Mouse (Mus musculus): ENCODE measurements at regions not wholly inside any gene's neighbourhood (a gene's known extent, or its start where the extent isn't known, plus 50 kb on each side); places are given as distances from the start of the nearest gene placed in this dataset.
A peak's percentile ranks its signal among the peaks of the same experiment; 100 is the strongest.

DNA sequence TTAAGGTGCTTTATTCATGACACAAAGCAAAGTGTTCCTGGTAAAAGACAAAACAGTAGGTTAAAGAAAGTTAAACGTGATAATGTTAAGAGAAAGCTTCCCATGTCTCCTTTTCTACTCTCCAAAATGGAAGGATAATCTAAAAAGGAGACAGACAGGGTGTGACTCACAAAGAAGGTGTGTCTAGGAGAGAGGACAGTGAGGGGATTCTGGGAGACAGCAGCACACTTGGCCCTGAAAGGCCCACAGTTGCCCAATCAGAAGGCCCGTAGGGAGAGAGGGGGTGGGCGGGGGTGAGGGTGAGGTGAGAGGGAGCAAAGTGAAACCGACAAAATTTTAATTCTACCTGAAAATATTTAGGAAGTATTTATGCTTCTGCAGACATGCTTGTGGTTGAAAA lies 85.8 kb upstream of the Gadd45a start:
- no peak for DNase-seq
- intact Hi-C loops (cut with DNase I), result no loop called here

DNA sequence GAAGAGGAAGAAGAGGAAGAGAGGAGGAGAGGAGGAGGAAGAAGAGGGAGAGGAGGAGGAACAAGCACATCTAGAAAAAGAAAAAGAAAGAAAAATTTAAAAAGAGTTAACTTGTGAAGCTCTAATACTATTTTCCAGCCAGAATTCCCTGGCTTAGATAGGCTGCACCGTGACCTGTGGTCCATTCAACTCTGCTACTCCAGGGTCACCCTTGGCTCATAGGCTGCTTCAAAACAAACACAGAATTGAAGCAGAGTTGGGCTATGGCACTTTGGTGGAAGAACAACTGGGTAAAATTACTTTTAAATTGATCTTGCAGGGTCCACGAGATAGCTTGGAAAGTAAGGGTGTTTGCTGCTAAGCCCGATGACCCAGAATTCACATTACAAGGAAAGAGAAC lies 79.0 kb upstream of the Gadd45a start:
- DNase-seq, result no peak
- intact Hi-C loops (cut with DNase I), result no loop called here

DNA sequence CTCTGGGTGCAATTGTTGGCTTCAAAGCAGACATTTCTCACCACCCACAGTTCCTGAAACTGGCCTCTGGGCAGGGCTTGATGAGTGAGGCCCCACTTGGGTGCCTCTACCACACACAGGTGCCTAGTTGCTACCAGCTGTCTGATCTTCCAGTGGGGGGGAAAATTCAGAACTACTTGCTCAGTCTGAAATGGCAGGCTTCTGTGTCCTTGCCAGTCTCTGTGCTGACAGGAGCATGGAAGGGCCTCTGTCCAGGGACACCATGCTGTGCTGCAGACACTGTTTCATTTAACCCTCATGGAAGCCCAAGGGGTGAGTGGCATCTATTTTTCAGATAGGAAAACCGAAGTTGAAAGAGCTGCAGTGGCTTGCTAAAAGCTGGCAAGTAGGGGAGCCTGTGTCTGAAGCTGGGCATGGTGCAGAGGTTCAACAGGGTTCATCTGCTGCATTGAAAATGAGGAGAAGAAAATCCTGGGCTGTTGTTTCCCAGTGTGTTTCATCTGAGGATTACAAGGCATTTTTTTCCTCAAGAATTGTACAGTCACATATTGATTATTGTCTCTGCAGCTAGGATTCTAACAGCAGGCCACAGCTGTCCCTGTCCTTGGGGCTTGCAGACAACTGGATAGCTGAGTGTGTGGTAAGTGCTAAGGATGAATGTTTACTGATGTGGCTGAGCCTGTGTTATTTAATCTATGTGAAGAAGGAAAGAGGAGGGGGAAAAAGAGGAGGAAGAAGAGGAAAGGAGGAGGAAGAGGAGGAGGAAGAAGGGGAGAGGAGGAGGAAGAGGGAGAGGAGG lies 78.4 kb upstream of the Gadd45a start:
- DNase-seq, result peak; percentile 29
- intact Hi-C loops (cut with DNase I), result no loop called here

DNA sequence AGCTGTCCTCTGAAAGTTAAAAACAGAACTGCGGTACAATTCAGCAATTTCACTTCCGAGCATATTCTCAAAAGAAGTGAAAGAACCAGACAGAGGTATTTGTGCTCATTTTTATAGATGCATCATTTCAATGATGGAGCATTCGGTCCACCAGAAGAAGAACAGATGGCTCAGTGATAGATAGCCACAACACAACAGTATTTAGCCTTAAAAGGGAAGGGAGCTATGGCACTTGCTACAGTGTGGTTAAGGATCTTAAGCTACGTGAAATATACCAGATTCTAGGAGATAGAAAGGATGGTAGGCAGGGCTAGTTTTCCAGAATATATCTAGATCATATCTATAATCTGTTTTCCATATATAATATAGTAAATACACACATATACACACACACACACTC lies 77.5 kb upstream of the Gadd45a start:
- intact Hi-C loops (cut with DNase I), result no loop called here
- DNase-seq, result no peak

DNA sequence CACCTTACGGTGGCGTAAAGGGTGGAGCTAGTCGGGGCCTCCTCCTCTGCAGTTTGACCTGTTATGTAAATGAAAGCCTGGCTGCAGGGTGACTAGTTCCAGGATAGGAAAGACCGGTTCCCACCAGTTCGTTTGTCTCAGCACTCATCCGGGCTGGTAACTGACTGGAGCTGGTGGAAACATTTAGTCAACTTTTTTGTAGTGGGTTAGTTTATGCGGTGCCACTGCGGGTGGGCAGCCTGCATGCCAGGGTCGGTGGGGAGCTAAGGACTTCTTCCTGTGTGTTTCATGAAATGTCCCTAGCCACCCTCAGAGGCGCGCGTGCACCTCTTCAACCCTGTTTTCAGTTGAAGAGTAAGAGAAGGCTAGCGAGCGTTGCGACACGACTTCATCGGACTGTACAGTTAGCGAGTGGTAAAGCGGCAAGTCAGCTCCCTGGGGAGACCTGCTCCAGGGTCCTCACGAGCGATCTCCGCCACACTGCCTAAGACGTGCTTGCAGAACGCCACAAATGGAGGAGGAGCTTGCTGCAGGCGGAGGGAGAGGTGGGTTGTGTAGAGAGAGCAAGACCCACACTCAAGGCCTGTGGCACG lies 76.5 kb upstream of the Gadd45a start:
- DNase-seq, result no peak
- intact Hi-C loops (cut with DNase I), result no loop called here

DNA sequence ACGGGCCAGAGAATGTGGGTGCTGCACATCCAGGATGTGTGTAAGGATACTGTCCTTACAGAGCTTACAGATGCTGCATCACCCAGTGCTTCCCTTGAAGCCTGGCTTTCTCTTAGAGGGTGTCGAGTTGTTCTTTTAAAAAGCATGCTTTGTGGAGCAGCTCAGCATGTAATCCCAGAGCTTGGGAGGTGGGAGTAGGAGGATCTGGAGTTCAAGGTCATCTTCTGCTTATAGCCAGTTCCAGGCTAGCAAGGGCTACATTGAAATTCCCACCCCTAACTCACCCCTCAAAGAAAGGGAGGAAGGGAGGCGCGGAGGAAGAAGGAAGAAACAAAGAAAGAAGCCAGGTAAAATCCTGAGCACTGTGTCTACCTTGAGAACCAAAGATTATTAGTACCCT lies 76.0 kb upstream of the Gadd45a start:
- intact Hi-C loops (cut with DNase I), result no loop called here
- DNase-seq, result no peak

DNA sequence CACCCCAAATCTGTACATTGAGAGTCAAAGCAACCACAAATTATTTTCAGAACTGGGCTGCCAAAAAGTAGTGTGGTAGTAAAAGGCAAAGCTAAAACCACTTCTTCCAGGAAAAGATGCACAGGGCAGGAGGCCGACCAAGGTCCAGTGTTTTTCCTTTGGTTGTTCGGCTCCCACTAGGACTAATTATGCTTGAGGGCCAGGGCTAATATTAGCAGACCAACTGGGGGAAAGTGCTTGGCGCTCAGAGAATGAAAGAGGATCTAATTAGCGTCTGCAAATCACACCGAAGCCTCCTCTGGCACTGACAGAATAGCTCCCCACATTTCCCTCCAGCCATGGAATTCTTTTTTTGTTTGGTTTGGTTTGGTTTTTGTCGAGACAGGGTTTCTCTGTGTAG lies 75.1 kb upstream of the Gadd45a start:
- DNase-seq, result no peak
- intact Hi-C loops (cut with DNase I), result no loop called here

DNA sequence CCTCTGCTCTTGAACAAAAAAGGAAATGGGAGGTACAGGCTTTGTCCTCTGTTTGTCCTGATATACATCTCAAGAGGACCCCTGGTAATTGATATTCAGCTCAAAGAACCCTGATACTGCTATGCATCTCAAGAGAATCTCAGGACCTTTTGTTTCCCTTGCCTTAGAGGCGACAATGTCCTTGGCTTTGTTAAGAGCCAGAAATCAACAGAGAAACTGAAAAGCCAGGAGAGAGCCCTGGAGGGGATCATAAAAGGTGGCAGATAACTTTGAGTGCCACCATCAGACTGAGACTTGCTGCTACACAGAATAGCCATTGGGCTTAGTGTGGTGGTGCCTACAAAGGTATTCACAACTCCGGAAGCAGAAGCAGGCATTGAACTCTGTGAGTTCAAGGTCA lies 74.3 kb upstream of the Gadd45a start:
- intact Hi-C loops (cut with DNase I), result no loop called here
- DNase-seq, result no peak

DNA sequence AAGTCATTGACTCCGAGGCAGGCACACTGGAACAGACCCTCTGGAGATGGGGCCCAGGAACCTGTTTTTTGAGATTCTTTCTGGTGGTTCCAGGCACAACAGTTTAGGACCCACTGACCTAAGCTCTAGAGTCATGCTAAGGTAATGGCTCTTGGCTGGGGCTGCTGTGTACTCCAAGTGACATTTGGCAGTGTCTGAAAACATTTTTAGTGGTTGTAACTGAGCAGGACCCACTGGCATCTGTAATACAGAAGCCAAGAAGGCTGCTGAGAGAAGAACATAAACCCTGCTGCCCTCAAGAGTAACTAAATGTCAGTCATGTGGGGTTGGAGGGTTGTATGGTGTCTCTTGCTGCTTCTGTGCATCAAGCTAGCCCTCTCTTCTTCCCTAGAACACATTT lies 73.1 kb upstream of the Gadd45a start:
- DNase-seq, result no peak
- intact Hi-C loops (cut with DNase I), result no loop called here

DNA sequence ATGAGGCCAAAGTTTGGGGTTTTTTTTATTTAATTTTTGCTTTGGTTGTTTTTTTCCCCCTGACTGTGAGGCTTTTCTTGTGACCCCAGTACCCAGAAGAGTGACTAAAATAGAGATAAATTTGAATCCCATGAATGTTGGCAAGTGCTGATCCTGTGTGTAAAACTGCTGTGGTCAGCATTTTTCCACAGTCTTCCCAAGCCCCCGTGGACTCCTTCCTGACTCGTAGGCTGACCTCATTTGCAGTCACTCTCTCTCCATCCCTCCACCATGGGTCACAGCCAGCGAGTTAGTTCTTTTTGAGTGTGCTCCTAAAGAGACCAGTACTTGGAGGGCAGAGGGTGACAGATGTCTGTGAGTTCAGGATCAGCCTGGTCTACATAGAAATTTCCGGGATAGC lies 72.5 kb upstream of the Gadd45a start:
- intact Hi-C loops (cut with DNase I), result no loop called here
- DNase-seq, result no peak

DNA sequence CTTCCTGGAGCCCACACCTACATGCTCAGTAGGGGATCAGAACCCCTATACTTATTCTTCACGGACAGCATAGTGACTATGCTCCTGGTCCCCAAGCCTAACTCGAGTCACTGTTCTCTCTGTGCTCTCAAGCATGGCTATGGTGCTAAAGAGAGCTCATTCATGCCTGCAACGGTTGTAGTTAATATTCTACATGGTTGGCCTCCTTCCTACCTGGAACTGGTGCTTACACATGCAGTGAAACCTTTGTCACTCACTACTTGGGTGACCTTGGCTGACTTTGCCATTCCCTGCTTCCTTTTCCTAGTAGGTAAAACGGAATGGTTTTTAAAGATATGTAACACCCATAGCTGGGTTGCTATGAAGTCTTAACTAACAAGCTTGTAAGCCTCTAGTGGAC lies 70.3 kb upstream of the Gadd45a start:
- DNase-seq, result no peak
- intact Hi-C loops (cut with DNase I), result no loop called here

DNA sequence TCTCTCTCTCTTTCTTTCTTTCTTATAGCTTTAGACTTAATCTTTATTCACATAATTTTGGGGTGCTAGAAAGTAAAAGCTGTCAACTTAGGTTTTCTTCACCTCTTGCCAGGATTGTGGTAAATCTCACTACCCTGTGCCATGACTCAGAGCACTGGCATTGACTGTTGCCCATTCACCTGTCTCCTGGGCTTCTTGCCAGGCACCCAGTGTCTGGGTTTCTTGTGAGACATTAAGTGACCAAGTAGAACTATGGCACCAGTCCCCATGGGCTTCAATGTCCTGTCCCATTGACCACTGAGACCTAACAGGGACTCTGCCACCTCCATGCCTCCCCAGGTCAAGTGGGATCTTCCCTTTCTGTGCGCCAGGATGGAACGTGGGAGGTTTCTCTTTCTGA lies 69.2 kb upstream of the Gadd45a start:
- intact Hi-C loops (cut with DNase I), result no loop called here
- no peak for DNase-seq

DNA sequence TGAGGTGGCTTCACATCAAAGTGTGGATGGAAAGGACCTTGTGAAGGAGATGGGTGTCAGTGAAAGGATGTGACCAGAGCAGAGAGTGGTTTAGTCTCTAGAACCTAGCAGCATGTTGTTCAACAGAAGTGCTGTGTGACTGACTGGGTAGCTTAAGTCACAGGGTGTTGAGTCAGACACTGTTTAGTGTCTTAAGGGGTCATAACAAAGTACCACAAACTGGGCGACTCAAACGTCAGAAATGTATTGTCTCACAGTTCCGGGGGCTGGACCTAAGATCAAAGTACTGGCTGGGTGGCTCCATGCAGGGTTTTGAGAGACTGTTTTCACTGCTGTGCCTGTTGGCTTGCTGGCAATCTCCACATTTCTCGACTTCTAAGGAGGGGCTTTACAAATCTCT lies 68.1 kb upstream of the Gadd45a start:
- intact Hi-C loops (cut with DNase I), result no loop called here
- no peak for DNase-seq

DNA sequence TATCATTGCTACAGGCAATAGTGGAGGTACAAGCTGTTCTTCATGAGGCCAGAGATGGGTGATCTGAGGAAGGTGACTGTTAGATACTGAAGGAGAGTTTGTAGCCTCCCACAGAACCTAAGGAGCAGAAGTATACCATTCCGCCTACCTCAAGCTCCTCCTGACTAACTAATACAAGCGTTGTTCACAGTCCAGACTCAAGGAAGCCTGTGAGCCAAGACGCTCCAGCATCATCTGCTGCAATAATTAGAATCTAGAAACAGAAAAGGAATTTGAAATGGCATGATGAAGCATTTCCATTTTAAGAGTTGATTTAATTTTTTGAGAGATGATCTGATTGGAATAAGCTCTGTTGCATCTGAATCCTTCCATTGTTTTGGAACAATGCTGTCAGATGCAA lies 66.9 kb upstream of the Gadd45a start:
- DNase-seq, result no peak
- intact Hi-C loops (cut with DNase I), result no loop called here

DNA sequence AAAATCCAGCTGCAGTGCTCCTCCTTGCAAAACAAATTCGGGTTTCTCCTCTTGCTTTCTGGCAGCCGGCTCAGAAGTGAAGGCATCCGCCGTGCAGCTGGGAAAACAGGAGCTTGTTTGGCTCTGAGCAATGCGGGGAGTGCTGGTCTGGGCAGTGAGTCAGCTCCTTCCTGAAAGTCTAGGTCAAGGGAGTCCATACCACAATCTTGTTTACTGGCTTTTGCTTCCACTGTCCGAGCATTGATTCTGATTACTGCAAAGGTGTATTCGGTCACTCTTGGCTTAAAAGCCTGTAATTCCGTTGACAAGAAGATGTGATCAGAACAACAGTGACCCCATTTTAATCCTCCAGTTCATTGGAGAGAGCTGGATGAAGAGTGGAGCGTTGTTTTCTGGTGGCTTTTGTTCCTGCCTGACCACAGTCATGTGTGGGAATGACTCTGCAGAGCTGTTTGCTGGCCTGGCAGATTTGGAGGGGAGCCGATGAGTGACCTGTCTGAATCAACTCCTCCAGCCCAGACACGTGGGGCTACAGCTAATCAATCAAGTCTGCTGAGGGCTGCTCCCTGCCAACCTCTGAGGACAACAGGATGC lies 65.4 kb upstream of the Gadd45a start:
- DNase-seq, result peak; percentile 22
- intact Hi-C loops (cut with DNase I), result no loop called here

DNA sequence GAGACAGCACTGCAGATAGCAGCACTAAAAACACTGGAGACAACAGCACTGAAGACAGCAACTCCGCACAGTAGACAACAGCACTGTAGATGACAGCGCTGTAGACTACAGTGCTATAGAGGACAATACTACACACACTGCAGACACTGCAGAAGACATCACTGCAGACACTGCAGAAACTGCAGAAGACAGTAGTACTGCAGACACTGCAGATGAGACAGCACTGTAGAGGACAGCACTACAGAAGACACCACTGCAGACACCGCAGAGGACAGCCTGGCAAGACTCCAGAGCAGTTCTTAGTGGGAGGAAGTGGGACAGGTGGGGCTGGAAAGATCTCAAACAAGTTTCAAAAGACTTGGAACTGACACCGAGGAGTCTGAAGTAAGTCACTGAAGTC lies 64.8 kb upstream of the Gadd45a start:
- intact Hi-C loops (cut with DNase I), result no loop called here

DNA sequence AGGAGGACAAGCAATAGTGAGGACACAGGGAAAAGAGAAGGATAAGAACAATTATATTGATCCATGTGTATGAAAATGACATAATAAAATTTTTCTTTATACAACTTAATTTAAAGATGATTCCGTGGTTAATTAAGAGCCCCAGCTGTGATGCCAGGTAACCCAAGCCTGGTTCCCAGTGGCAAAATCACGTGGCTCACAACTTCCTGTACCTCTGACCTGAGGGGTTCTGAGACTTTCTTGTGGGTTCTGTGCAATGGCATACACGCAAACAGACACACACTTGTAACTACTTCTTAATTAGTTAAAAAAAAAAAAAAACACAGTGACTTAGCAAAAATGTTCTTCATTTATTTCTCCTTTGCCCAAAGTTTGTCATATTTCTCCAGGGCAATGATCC lies 57.2 kb upstream of the Gadd45a start:
- DNase-seq, result no peak
- intact Hi-C loops (cut with DNase I), result no loop called here

More for the DNA sequence above, 64.8 kb upstream of the Gadd45a start:
- DNase-seq, result no peak

DNA sequence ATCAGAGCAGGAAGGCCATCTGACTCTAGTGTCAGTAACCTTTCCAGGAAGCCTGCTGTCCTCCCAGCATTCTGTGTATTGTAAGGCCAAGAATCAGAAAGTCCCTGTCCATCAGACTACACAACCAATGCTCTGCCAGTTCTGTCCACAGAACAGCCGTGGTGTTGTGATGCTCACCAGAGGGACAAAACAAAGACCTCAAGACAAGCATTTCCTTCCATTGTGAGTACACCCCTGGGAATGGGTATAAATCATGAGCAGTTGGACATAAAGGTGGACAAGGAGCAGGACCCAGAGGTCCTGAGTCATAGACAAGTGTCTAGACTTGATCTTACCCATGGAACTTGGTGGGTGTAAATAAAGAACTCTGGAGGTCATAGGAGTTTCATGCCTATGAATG lies 55.9 kb upstream of the Gadd45a start:
- intact Hi-C loops (cut with DNase I), result no loop called here
- DNase-seq, result no peak

DNA sequence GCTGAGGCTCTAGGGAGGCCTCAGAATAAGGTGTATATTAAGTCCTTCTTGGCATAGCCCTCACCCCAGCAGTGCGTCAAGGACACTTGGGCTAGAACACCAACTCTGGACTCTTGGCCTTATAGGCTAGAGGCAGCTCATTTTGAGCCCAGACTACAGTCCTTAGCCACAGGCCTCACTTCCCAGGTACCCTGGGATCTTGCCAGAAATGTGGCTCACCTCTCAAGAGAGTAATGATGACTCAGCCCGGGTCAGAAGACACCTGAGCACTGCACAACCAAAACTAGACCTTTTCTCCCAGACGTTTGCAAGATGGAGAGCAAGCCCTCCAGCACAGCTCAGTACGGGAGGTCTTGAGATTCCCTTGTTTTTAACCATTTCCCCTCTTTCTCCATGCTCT lies 52.9 kb upstream of the Gadd45a start:
- DNase-seq, result no peak
- intact Hi-C loops (cut with DNase I), result no loop called here

DNA sequence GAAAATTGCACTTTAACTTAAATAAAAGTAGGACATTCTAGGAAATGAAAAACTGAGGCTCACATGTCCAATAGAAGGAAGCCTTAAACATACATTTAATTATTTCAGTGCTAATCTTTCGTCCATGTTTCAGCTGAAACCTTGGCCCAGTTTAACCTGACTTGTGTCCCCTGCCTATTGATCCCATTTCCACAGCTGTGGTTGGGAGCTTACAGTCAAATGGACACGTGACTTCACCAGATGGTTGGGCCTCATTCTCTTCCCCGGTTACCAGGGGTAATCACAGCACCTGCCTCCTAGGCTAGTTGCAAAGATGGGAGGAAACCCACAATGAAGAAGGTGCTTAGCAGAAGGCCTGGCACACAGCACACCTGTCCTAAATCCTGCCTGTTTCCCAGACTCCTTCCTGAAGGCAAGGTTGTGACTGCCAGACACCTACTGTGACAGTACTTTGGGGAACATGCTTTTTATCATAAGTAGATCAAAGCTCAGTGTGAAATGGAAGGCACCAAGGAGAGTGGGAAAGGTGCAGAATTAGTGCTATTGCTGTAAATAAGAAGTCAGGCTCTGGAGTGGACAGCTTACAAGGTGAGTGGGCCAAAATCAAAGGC lies 52.4 kb upstream of the Gadd45a start:
- DNase-seq, result no peak
- intact Hi-C loops (cut with DNase I), result no loop called here

DNA sequence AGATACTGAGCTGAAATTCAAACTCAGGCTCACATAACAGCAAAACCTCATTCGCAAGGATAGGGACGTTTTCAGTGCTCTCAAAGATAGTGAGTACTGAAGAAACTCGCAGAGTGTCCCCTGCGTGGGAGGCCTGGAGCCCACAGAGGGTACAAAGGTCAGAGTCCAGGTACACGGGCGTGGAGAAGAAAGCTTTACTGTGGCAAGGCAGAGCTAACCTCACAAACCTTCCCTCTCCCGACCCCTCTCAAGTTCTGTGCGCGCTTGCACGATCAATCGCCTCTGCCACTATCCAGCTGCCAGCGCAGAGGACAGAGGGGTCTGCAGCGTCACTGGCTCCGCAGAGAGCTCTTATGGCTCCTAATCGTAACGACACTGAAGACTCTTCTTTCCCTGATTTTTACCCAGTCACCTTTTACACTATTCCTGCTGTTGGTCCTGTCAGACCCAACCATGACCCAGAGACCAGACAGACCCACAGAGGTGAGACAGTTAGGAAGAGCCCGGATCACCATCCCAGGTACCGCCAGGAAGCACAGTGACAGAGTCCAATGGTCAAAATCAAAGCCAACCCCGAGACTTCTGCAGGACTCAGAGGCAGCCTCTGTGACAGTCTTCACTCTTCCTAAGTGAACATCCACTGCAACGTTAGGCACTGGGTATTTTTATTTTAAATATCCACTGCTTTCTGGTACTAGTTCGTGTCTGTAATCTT lies 51.6 kb upstream of the Gadd45a start:
- intact Hi-C loops (cut with DNase I), result no loop called here
- DNase-seq, result no peak

Measured in left cerebral cortex, postnatal 4 days (tissue).